Mouse (Mus musculus) naive thymus-derived CD4-positive, alpha-beta T cell, adult 2 months (primary cell): ENCODE results near the gene Tmem151b.

Source experiments
- DNase-seq: peaks from one replicate; pipeline ENCODE4 v3.0.0-alpha.2; 2011; ENCODE audit warnings: low read depth

Gene Tmem151b

GRCm38 (mm10) chr17:45545278-45545961 lies 4.1 kb downstream of the Tmem151b start:
- no peak for DNase-seq

- DNase-seq = no peak
These were observed 4.6 kb downstream of the Tmem151b start for GRCm38 (mm10) chr17:45544873-45545277.

- no peak for DNase-seq
These were observed 5.2 kb downstream of the Tmem151b start for GRCm38 (mm10) chr17:45544001-45544872.

- no peak for DNase-seq
These were observed 6.4 kb downstream of the Tmem151b start for GRCm38 (mm10) chr17:45543115-45543514.

- no peak for DNase-seq
These were observed 6.8 kb downstream of the Tmem151b start for GRCm38 (mm10) chr17:45542705-45543104.

- DNase-seq = no peak
These were observed 7.3 kb downstream of the Tmem151b start for GRCm38 (mm10) chr17:45542129-45542528.

GRCm38 (mm10) chr17:45539664-45540063 lies 9.8 kb downstream of the Tmem151b start:
- DNase-seq = no peak

- no peak for DNase-seq
These were observed 11.1 kb downstream of the Tmem151b start for GRCm38 (mm10) chr17:45538394-45538793.

- DNase-seq = no peak
These were observed 13.2 kb downstream of the Tmem151b start for GRCm38 (mm10) chr17:45536264-45536663.

GRCm38 (mm10) chr17:45532896-45533295 lies 16.6 kb downstream of the Tmem151b start:
- no peak for DNase-seq

GRCm38 (mm10) chr17:45530346-45530782 lies 19.1 kb downstream of the Tmem151b start:
- DNase-seq = no peak

GRCm38 (mm10) chr17:45526571-45526970 lies 22.9 kb downstream of the Tmem151b start:
- no peak for DNase-seq

- DNase-seq = no peak
These were observed 24.5 kb downstream of the Tmem151b start for GRCm38 (mm10) chr17:45524961-45525360.

GRCm38 (mm10) chr17:45523263-45523662 lies 26.2 kb downstream of the Tmem151b start, which contains the start of gene Tcte1:
Gene Tcte1 (plus strand): TSS chr17:45523434.
- DNase-seq = no peak

GRCm38 (mm10) chr17:45520136-45520535 lies 29.3 kb downstream of the Tmem151b start:
- no peak for DNase-seq

- no peak for DNase-seq
These were observed 30.6 kb downstream of the Tmem151b start for GRCm38 (mm10) chr17:45518766-45519475.

- DNase-seq = no peak
These were observed 31.8 kb downstream of the Tmem151b start for GRCm38 (mm10) chr17:45517549-45518215.

GRCm38 (mm10) chr17:45517135-45517534 lies 32.3 kb downstream of the Tmem151b start:
- DNase-seq = no peak

GRCm38 (mm10) chr17:45516488-45516887 lies 33.0 kb downstream of the Tmem151b start:
- peak; percentile 85 for DNase-seq

- no peak for DNase-seq
These were observed 33.7 kb downstream of the Tmem151b start for GRCm38 (mm10) chr17:45515806-45516205.

GRCm38 (mm10) chr17:45515204-45515726 lies 34.2 kb downstream of the Tmem151b start:
- DNase-seq = no peak

GRCm38 (mm10) chr17:45511757-45512156 lies 37.7 kb downstream of the Tmem151b start:
- DNase-seq = no peak
